Mouse (Mus musculus): Measurements from ENCODE around the gene Aip.
"Not testable (repeated sequence)": the region's sequence is repeated elsewhere in the genome, so short reads cannot be mapped to it uniquely, and the experiment has no call there.

Gene Aip

DNA sequence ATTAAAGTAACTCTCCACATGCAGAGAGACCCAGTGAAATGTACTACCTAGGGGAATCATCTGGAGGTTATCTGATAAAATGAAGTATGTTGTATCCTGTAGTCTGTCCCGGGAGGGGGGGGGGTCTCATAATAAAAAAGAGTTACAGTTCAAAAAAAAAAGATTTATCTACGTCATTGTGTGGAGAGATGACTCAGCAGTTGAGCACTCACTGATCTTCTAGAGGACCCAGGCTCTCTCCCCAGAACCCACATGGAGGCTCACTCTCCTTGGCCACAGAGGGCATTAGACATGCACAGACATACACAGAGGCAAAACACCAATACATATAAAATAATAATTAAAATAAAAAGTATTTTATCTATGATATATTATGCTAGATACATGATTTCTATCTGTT is 34.3 kb downstream of the Aip start:
- DNase-seq (ENCODE audit: low read depth), result no peak

DNA sequence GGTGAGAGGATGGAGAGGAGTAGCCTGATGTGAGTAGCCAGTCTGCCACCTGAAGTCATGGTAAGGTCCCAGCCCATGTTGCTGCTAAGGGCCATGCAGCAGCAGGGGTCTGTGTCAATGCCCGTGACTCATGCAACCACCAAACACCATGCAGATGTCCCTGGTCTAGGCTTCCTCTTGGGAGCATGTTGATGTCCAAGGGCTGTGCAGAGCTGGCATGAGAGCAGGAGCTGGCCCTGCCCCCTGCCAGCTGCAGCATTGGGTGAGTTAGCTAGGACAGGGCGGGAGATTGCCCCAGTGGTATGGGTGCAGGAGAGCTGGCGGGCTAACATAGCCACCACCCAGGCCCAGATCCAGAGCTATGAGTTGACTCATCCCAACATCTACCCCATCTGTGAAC is 35.2 kb downstream of the Aip start:
- no peak for DNase-seq (ENCODE audit: low read depth)

DNA sequence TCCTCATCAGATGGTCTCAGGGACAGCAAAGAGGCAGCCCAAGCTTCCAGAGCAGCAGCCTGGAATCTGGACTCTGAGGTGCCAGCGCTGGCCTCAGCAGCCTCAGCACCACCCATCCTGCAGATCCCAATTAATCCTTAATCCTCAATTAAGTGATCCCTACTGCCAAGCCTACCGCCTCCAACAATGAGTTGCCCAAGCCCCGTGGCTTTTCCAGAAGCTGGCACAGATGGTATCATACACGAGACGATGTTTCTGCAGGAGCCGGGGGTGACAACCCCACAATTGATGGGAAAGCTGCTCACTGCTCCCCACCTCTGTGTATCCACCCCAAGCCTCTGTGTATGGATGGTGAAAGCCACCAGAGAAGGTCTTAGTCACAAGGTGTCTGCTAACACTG is 36.5 kb downstream of the Aip start:
- no peak for DNase-seq (ENCODE audit: low read depth)

DNA sequence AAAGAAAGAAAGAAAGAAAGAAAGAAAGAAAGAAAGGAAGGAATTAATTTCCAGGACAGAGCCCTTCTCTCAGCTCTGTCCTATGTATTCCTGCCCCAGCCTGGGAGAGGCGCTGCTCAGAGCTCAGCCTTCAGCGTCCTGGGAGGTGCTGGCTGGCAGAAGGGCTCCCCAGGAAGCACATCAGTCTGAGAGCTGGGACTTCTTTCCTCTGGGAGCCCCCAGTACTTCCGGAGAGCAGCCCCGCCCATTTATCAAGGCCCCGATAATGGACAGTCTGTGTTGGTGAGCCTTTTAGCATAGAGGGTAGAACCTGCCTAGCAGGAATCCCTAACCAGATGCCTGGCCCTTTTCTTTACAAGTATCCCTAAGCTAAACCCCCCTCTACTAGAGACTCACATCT is 37.5 kb downstream of the Aip start:
- DNase-seq (ENCODE audit: low read depth), result no peak

DNA sequence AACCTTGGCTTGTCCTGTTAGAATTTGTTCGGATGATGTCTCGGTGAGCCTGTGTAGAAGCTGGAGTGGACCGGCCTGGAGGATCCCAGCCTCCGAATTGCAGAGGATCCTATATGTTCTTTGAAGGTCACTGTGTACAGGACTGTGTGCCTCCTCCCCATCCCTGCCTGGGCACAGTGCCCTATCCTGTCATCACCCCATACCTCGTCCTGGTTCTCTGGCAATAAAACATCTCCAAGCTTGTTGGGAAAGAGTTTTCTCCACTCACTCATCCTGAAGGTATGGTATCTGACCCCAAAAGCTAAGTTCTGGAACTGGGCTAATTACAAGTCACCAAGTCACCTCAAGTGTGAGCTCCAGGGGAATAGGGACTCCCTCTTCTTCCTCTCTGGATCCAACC is 38.6 kb downstream of the Aip start:
- DNase-seq (ENCODE audit: low read depth), result no peak

DNA sequence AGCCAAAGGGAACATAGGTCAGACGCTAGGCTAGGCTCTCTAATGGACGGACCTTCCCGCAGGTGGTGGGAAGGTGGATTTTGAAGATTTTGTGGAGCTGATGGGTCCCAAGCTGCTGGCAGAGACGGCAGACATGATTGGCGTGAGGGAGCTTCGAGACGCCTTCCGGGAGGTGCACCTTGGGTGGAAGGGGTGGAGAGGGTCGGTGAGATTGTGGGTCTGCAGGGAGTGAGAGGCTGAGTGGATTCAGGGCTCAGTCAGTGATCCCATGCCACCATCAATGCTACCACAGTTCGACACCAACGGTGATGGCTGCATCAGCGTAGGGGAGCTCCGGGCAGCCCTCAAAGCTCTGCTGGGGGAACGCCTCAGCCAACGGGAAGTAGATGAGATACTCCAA is 39.5 kb downstream of the Aip start:
- DNase-seq (ENCODE audit: low read depth), result no peak

DNA sequence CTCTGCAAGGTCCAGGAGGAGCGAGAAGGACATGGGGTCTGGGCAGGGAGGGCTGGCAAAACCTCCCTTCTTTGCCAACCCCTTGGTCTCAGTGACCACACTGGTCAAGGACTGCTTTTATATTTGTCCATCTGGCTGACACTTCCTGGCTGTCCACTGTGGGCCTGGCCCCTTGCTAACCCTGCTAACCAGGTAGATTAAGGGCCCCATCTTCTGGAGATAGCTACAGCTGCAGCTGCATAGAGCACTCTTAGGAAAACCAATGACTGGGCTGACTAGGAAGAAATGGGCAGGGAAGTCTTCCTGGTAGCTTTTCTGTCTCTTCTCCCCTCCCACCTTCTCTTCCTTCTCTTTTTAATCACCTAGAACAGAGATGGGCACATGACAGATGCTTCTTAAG is 40.7 kb downstream of the Aip start:
- no peak for DNase-seq (ENCODE audit: low read depth)

DNA sequence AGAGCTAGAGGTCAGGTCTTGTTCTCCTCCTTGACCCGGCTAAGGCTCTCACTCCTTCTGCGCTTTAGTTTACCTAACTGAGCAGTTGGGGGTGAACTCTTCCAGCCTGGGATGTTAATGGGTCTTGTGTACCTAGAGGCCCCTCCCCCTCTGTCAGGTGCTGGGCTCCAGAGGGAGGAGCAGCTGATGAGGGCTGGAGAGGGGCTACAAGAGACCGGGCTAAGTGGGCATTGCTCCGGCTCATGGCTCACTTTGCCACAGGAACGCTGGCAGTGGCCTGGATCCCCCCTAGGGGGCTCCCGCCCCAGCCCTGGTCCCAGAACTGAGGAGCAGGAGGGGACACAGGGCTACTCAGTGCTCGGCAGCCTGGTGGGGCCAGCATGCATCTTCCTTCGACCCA is 41.8 kb downstream of the Aip start:
- no peak for DNase-seq (ENCODE audit: low read depth)

DNA sequence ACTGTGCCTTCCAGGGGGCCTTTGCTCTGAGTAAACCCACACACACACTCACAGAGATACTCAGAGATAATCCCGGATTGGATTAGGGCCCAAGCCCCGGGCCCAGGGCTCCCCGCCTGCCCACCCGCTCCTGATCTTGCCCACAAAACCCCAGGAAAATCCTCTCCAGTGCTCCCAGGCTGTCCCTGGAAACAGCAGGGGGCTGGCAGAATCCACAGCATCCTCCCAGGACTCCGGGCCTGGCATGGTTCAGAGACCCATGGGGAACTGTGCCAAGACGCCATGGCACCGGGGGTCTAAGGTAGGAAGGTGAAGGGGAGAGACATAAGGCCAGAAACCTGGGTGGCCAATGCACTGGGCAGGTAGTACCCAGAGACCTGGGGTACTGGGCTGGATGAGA is 42.3 kb downstream of the Aip start:
- DNase-seq (ENCODE audit: low read depth), result no peak

DNA sequence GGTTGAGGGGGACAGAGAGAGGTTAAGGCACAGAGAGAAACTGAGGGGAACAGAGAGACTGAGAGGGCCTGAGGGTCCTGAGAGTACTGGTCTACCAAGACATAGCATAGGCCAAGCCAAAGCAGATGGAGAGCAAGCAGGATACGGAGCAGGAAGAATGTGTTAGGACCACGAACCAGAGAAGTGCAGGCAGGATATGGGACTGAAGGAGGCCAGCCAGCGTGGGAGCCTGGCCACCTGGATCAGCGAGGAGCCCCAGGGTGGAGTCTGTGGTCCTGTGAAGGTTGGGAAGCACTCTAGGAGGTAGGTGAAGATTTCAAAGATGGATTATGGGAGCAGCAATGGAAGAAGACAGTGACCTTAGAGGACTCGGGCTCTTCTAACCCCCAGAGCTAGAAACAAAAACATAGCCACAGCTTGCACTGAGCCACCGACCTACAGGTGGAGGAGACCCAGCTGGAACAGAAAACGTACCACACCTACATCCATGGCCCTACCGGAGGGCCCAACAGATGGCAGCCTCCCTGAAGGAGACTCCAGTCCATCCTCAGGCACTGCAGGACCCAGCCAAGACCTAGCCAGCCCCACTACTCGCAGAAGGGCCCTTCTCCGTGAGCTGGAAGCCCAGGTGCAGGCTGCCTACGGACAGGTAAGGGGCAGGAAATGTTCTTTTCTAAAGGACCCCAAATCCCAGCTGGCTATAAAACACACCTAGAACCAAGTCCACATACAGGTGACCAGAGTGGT is 43.3 kb downstream of the Aip start:
- no peak for DNase-seq (ENCODE audit: low read depth)

DNA sequence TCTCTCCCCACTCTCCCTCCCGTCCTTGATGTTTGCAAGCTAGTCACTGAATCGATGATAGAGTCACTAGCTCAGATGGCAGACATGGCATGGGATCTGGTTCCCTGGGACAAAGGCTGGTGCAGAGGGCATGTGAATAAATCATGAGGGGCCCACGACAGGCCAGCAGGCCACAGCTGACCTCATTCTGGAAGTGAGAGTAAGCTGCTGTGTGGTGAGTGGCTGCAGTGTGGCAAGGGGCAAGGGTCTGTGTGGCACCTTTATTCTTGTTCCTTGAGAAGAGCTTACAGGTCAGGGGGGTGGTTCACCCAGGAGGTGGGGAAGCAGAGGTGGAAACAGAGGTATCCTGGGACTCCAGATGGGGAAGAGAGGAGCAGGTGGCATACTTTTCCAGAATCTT is 44.3 kb downstream of the Aip start, which contains the start of gene Cabp2:
Gene Cabp2 (plus strand): TSS at position 185 of the 400 bp plus-strand sequence.
- no peak for DNase-seq (ENCODE audit: low read depth)

DNA sequence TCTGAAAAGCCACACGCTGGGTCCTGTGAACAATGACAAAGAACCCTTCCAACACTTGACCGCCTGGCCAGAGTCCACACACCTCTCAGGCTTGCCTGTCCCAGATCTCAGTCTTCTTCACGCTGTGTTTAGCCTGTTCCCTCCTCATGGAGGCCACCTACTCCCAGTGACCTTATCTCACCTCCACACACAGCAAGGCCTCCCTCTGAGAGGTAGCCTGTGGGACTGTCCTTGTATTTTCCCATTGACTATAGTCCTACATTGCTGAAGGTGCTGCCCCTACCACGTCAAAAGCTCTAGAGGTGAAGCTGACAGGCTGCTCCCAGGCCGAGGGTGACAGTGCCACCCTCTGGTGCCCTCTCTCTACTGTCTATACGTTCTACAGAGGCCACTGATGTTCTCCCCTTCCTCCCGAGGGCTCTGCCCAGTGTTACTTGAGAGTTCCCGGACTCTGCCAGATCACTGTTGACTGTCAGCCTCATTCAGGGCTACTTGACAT is 45.1 kb downstream of the Aip start:
- peak; percentile 71 for DNase-seq (ENCODE audit: low read depth)

DNA sequence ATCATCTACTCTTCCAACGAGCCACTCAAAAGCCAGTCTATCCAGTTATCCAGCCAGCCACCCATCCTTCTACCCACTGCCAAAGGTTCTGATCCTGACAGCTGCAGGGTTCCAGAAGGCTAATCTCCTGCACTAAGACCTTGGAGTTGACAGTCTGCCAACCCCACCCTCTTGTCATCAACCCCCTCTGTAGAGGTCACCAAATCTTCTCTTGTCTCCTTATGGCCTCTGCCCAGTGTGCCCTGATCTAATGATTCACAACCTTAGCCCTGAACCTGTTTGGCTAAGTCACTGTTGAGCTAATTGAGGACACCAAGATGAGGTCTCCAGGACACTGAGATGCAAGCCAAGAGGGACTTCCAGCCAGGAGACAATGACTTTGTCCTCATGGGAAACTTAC is 46.1 kb downstream of the Aip start:
- DNase-seq (ENCODE audit: low read depth), result no peak

DNA sequence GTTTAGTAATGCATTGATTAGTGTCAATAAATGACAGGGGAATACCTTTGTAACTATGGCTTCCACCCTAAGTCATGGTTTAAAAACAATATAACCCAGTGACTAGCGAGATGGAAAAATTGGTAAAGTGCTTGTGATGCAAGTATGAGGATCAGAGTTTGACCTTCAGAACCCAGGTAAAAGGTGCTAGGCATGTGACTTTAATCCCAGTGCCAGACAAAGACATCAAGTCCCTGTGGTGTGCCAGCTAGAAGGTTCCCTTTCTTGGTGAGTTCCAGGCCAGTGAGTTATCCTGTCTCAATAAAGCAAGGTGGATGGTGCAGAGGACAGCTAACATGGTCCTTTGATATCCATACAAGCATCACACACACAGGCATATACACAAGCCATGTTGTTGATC is 50.1 kb downstream of the Aip start:
- DNase-seq (ENCODE audit: low read depth), result no peak

DNA sequence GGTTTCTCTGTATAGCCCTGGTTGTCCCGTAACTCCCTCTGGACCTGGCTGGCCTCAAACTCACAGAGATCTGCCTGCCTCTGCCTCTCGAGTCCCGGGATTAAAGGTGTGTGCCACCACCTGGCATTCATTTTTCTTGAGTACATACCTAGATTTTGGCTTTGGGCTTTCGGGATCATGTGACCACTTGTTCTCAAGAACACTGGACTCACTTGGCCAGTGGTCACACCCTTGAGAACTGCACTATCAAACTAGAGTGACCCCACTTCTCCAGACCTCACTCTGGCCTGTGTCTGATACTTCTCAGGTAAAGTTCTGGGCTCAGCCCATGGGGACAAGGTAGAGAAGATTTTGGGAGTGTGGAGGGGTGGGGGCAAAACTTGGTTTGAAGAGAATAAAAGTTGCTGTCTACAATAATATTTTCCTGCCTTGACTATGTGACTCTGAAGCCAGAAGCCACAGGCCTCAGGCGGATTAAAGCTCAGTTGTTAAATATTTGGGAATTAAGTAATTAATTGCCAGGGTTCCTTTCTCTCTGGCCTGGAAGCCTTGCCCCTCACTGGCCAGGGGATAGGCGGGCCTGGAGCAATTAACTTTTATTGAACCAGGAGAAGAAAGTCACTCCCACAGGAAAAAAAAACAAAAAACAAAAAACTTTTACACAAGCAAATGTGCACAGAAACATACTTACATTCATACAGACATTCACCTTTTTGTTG is 52.8 kb downstream of the Aip start:
- no peak for DNase-seq (ENCODE audit: low read depth)

DNA sequence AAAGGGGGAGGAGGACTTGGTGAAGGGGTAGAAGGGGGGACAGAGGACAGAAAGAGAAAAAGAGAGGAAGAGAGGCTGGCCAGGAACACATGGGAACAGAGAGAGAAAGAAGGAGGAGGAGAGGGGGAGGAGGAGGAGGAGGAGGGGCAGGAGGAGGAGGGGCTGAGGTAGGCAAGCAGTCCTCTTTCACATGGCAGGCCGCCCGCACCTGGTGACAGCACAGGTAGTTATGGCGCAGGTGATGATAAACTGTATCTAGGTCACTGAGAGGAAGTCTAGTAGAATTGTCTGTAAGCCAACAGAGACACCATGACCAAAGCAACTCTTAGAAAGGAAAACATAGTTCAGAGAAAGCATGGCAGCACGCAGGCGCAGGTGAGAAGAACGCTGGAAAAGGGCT is 54.3 kb downstream of the Aip start:
- no peak for DNase-seq (ENCODE audit: low read depth)

DNA sequence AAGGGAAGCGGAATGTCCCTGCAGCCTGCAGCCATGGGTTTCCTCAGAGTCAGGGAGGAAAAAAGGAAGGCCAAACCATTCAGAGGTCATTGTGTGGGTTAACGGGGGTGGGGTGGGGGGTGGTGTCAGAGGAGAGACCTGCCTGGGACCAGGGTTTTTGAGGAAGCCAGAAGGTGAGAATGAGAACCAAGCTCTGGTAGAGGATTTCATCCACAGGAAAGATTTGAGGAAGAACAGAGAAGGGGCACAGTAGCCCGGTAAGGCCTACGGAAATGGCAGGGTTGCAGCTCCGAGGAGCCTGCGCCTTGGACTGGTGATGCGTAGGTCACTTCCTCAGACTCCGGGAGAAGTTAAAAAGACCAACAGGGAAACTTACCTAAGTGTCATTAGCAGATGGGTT is 54.9 kb downstream of the Aip start:
- DNase-seq (ENCODE audit: low read depth), result no peak

DNA sequence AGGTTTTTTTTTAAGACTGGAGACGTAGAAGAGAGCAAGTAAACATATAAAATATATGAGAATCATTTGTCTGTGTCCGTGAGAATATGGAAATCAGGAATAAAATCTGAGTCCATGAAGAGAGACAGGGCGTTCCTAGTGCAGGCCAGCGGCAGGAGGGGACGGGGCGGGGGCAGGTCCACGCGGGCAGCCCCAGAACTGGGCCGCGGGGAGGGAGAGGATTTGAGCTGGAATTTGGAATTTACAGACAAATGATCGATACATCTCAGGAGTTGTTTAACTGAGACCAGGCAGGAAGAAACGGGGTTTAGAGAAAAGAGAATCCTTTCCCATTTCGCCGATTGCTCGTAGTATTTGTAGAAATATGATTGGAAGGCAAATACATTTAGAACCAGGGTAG is 55.3 kb downstream of the Aip start:
- DNase-seq (ENCODE audit: low read depth), result no peak

DNA sequence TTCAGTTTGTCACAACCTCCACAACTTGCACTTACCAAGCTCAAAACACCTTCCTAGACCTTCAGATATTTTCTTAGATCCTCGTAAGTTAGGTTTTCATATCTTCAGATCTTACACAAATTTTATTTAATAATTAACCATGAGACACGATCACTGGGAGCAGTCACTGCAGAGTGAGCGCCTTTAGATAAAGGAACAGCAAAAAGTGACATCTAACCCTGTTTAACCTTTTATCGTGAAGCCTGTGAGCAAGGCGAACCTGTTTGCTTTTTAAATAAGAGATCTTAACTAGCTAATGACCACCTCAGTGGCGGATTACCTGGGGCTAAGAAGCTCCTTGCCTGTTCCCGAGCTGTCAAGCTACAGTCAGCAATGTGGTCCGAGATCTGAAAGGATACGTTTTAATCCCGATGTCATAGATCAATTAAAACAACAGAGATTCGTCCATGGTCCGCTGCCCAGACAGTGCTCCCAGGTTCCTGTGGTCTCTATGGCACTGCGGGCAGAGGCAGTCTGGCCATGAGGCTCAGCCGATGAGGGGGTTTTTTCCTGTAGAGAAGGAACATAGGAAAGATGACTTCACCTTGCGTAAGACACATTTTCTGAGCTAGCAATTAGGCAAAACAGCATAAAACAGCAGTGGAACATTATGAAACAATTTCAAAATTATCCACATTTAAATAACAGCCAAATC is 56.8 kb downstream of the Aip start:
- no peak for DNase-seq (ENCODE audit: low read depth)

DNA sequence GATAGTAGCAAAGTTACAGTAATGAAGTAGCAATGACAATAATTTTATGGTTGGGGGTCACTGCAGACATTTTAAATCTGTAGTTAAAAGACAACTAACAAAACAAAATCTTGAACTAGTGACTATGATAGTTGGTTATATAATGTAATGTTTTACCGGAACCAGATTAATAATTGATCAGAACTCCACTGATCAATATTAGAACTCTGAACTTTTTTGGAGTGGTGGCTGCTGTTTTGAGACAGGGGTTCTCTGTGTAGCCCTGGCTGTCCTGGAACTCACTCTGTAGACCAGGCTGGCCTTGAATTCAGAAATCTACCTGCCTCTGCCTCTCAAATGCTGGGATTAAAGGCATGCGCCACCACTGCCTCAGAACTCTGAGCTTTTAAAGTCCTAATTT is 57.4 kb downstream of the Aip start:
- DNase-seq (ENCODE audit: low read depth), result not testable (repeated sequence)

DNA sequence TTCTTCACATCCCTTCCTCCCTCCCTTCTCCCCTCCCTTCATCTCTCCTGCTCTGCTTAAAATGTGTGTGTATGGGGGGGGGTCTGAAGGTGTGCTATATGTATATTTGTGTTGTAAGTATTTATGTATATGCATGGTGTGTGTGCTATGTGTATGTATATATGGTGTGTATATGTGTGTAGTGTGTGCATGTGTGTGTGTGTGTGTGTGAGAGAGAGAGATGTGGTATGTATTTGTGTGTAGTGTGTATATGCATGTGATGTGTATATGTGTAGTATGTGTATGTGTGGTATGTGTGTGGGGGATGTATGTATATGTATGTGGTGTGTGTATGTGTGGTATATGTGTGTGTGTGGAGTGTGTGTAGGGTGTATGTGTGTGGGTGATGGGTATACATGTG is 58.8 kb downstream of the Aip start:
- DNase-seq (ENCODE audit: low read depth), result no peak

DNA sequence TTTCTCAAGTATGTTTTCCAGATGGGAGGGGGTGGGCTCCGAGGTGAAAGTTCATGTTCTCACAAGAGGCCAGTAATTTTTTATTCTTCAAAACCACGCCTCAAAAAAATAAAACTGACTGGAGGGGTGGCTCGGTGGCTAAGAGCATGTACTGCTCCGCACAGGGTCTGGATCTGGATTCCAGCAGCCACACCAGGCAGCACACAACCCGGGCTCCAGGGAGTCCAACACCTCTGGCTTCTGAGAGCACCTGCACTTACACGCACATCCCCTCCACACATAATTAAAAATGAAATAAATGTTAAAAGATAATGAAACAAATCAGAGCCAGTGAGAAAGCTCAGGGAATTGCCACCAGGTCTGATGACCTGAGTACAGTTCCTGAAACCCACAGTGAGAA is 59.4 kb downstream of the Aip start:
- peak; percentile 84 for DNase-seq (ENCODE audit: low read depth)

DNA sequence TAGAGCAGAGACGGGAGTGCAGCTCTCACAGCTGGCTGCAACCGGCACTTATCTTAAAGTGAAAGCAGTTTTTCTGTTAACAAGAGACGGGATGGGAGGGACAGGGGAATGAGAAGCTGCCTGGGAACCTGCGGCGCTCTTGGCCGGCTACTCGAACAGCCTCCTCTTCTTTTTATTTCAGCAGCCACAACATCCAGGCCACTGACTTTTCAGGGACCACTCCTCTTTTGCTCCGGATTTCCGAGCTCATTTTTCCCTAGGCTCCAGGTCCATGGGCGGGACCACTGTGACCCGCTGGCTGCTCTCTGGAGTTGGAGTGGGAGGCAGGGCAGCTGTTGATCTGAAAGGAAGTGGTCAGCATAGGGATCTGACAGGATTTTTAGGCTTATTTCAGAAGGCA is 61.2 kb downstream of the Aip start:
- not testable (repeated sequence) for DNase-seq (ENCODE audit: low read depth)

All from induced T-regulatory cell, adult 2 months (primary cell).